Mouse (Mus musculus): ENCODE measurements around the gene Cryzl1. TPM values are rescaled to one million over a fixed set of nuclear protein-coding genes. Genes with fewer than 3 reads are reported as not detected.

Cryzl1 gene
- polyA plus RNA-seq (2015; fragmentation: Nextera tagmentation; extraction: Ambion mirVana), result 111 and 118 TPM in 2 replicates

GRCm38 (mm10) chr16:91728123-91729065, at the start of gene Cryzl1:
TSS of gene Cryzl1 (minus strand) at chr16:91728975.
- peak within 1 kb of the TSS; percentile 98 for H3K9ac ChIP-seq (replicated peaks)
- H3K4me2 ChIP-seq (replicated peaks), result peak within 1 kb of the TSS; percentile 68
- 2% methylated on average over 45 of the region's 46 CpGs for WGBS
- H3K36me3 ChIP-seq, result peaks cover 10% of the 10 kb centered on the region; the same call in 1 of the 2 replicates
- no peaks in the 10 kb centered on the region for H3K27me3 ChIP-seq
- H3K4me1 ChIP-seq, result peaks cover 46% of the 10 kb centered on the region
- no peaks in the 10 kb centered on the region for H3K9me3 ChIP-seq
- ATAC-seq (replicated peaks), result peak; percentile 95
- H3K4me3 ChIP-seq, result peak within 1 kb of the TSS; percentile 99
- H3K27ac ChIP-seq (replicated peaks), result peak within 1 kb of the TSS; percentile 98

GRCm38 (mm10) chr16:91772586-91772985, 43.8 kb upstream of the Cryzl1 start:
- Histone ChIP-seq H3K4me3 (no peak overlapping the region), H3K36me3 (no peaks in the 10 kb centered on the region), H3K27ac (replicated peaks) (0 out of 2 replicates have a peak overlapping the region, but pooled peaks have one; percentile 7), H3K27me3 (no peaks in the 10 kb centered on the region), H3K9ac (replicated peaks) (no peak overlapping the region), H3K9me3 (no peaks in the 10 kb centered on the region), H3K4me2 (replicated peaks) (no peak overlapping the region), H3K4me1 (peaks cover 32% of the 10 kb centered on the region)
- WGBS, result 85% methylated on average over 7 of the region's 7 CpGs
- no peak for ATAC-seq (replicated peaks)

GRCm38 (mm10) chr16:91771334-91771733, 42.6 kb upstream of the Cryzl1 start:
- peak overlapping the region; percentile 58 for H3K27ac ChIP-seq (replicated peaks)
- H3K4me3 ChIP-seq, result no peak overlapping the region
- no peak overlapping the region for H3K9ac ChIP-seq (replicated peaks)
- no peaks in the 10 kb centered on the region for H3K36me3 ChIP-seq
- no peaks in the 10 kb centered on the region for H3K27me3 ChIP-seq
- H3K9me3 ChIP-seq, result no peaks in the 10 kb centered on the region
- peaks cover 45% of the 10 kb centered on the region for H3K4me1 ChIP-seq
- WGBS, result 69% methylated on average over 6 of the region's 6 CpGs
- peak; percentile 35; the same call in 1 of the 2 replicates for ATAC-seq (replicated peaks)
- no peak overlapping the region for H3K4me2 ChIP-seq (replicated peaks)

DNA sequence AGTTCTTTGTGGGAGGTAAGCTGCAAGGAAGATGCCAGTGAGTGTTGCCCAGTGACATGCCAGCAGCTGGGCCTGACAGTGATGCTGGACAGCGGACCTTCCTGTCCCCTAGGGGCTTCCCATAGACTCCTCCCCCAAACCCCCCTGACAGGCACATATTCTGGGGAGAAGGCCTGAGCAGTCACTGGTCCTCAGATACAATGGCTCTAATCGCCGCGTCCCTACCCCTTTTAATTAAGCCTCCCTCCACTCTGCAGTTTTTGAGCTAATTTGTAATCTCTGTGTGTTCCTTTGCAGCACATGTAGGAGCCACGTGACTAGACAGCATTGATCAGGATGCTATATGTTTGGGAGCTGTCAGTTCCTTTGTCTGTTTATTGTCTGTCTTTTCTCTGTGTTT, 41.9 kb upstream of the Cryzl1 start:
- Histone ChIP-seq H3K9me3 (no peaks in the 10 kb centered on the region), H3K36me3 (no peaks in the 10 kb centered on the region), H3K27ac (replicated peaks) (peak overlapping the region; percentile 58), H3K9ac (replicated peaks) (no peak overlapping the region), H3K4me2 (replicated peaks) (0 out of 2 replicates have a peak overlapping the region, but pooled peaks have one; percentile 6), H3K4me3 (no peak overlapping the region), H3K27me3 (no peaks in the 10 kb centered on the region), H3K4me1 (peaks cover 47% of the 10 kb centered on the region)
- peak; percentile 73 for ATAC-seq (replicated peaks)
- WGBS, result 2% methylated on average over 5 of the region's 5 CpGs

DNA sequence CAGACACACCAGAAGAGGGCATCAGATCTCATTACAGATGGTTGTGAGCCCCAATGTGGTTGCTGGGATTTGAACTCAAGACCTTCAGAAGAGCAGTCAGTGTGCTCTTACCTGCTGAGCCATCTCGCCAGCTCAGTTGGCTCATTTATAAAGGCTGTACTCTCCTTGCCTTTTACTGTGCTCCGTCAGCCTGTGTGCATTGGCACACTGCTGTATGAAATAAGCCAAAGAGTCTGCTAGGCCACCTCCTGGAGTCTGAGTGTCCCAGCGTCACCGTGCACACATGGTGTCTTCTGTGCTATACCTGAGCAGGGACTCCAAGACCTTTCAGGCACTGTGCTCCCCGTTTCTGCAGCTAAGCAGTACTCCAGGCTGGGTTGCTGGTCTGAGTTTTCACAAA, 41.1 kb upstream of the Cryzl1 start:
- H3K4me2 ChIP-seq (replicated peaks), result no peak overlapping the region
- ATAC-seq (replicated peaks), result no peak
- H3K36me3 ChIP-seq, result no peaks in the 10 kb centered on the region
- H3K9ac ChIP-seq (replicated peaks), result no peak overlapping the region
- WGBS, result 59% methylated on average over 5 of the region's 5 CpGs
- no peaks in the 10 kb centered on the region for H3K27me3 ChIP-seq
- H3K27ac ChIP-seq (replicated peaks), result peak overlapping the region; percentile 58
- no peaks in the 10 kb centered on the region for H3K9me3 ChIP-seq
- peaks cover 51% of the 10 kb centered on the region for H3K4me1 ChIP-seq
- no peak overlapping the region for H3K4me3 ChIP-seq

DNA sequence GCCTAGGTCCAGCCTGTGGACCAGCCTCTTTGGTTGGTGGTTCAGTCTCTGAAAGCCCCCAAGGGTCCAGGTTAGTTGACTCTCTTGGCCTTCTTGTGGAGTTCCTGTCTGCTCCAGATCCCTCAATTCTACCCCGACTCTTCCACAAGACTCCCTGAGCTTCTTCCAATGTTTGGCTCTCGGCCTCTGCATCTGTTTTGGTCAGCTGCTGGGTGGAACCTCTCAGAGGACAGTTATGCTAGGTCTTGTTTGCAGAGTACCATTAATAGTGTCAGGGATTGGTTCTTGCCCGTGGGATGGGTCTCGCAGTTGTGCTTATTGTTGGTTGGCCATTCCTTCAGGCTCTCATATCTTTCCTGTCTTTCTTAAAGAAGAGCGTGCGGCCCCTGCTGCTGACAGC, 39.8 kb upstream of the Cryzl1 start:
- Histone ChIP-seq H3K9ac (replicated peaks) (no peak overlapping the region), H3K36me3 (no peaks in the 10 kb centered on the region), H3K27ac (replicated peaks) (no peak overlapping the region), H3K4me3 (no peak overlapping the region), H3K4me1 (peaks cover 62% of the 10 kb centered on the region), H3K4me2 (replicated peaks) (no peak overlapping the region), H3K27me3 (no peaks in the 10 kb centered on the region), H3K9me3 (no peaks in the 10 kb centered on the region)
- 93% methylated on average over 6 of the region's 6 CpGs for WGBS
- no peak for ATAC-seq (replicated peaks)

- no peaks in the 10 kb centered on the region for H3K9me3 ChIP-seq
- no peaks in the 10 kb centered on the region for H3K27me3 ChIP-seq
- H3K36me3 ChIP-seq, result no peaks in the 10 kb centered on the region
- ATAC-seq (replicated peaks), result no peak
- H3K27ac ChIP-seq (replicated peaks), result no peak overlapping the region
- no peak overlapping the region for H3K9ac ChIP-seq (replicated peaks)
- no peak overlapping the region for H3K4me2 ChIP-seq (replicated peaks)
- no peak overlapping the region for H3K4me3 ChIP-seq
- WGBS, result 79% methylated on average over 11 of the region's 11 CpGs
- H3K4me1 ChIP-seq, result peaks cover 69% of the 10 kb centered on the region
Observed at GRCm38 (mm10) chr16:91767165-91767701, 38.5 kb upstream of the Cryzl1 start.

- Histone ChIP-seq H3K9ac (replicated peaks) (no peak overlapping the region), H3K27ac (replicated peaks) (no peak overlapping the region), H3K4me2 (replicated peaks) (no peak overlapping the region), H3K9me3 (no peaks in the 10 kb centered on the region), H3K4me1 (peaks cover 68% of the 10 kb centered on the region), H3K36me3 (no peaks in the 10 kb centered on the region), H3K4me3 (no peak overlapping the region), H3K27me3 (no peaks in the 10 kb centered on the region)
- no peak for ATAC-seq (replicated peaks)
- WGBS, result 81% methylated on average over 15 of the region's 15 CpGs
Observed at GRCm38 (mm10) chr16:91765816-91766210, 37.0 kb upstream of the Cryzl1 start.

- no peak for ATAC-seq (replicated peaks)
- Histone ChIP-seq H3K36me3 (no peaks in the 10 kb centered on the region), H3K4me3 (no peak overlapping the region), H3K27me3 (no peaks in the 10 kb centered on the region), H3K9ac (replicated peaks) (no peak overlapping the region), H3K4me1 (peaks cover 66% of the 10 kb centered on the region), H3K4me2 (replicated peaks) (no peak overlapping the region), H3K9me3 (no peaks in the 10 kb centered on the region), H3K27ac (replicated peaks) (no peak overlapping the region)
- WGBS, result 85% methylated on average over 15 of the region's 15 CpGs
Observed at GRCm38 (mm10) chr16:91765121-91765815, 36.5 kb upstream of the Cryzl1 start.

GRCm38 (mm10) chr16:91764414-91764813, 35.6 kb upstream of the Cryzl1 start:
- 67% methylated on average over 6 of the region's 6 CpGs for WGBS

DNA sequence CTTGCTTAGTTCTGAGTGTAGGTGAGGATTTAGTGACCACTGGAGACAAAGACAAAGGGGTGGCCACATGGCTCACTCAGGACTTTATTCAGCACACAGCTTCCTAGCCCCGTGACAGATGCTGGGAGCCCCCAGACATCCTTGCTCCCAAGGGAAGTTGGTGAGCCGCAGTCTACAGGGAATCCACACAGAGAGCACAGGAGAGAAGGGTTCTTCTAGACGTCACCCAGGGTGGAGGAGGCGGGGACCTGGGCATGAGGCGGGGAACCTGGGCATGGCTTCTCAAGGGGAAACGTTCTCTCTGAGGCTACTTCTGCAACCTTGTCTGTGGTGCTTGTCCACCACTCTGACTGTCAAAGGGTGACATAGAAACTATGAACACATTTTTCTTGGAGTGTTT, 35.2 kb upstream of the Cryzl1 start:
- Histone ChIP-seq H3K4me3 (no peak overlapping the region), H3K27me3 (no peaks in the 10 kb centered on the region), H3K4me1 (peaks cover 62% of the 10 kb centered on the region), H3K4me2 (replicated peaks) (no peak overlapping the region), H3K36me3 (no peaks in the 10 kb centered on the region), H3K9ac (replicated peaks) (no peak overlapping the region), H3K9me3 (no peaks in the 10 kb centered on the region), H3K27ac (replicated peaks) (0 out of 2 replicates have a peak overlapping the region, but pooled peaks have one; percentile 8)
- ATAC-seq (replicated peaks), result no peak
- 64% methylated on average over 6 of the region's 6 CpGs for WGBS

More at GRCm38 (mm10) chr16:91764414-91764813, 35.6 kb upstream of the Cryzl1 start:
- H3K27me3 ChIP-seq, result no peaks in the 10 kb centered on the region
- no peaks in the 10 kb centered on the region for H3K36me3 ChIP-seq
- no peak overlapping the region for H3K4me2 ChIP-seq (replicated peaks)
- H3K27ac ChIP-seq (replicated peaks), result no peak overlapping the region
- peaks cover 62% of the 10 kb centered on the region for H3K4me1 ChIP-seq
- no peak overlapping the region for H3K9ac ChIP-seq (replicated peaks)
- ATAC-seq (replicated peaks), result no peak
- no peaks in the 10 kb centered on the region for H3K9me3 ChIP-seq
- H3K4me3 ChIP-seq, result no peak overlapping the region

- Histone ChIP-seq H3K36me3 (no peaks in the 10 kb centered on the region), H3K27ac (replicated peaks) (no peak overlapping the region)
- 69% methylated on average over 7 of the region's 7 CpGs for WGBS
Observed at GRCm38 (mm10) chr16:91762476-91762875, 33.7 kb upstream of the Cryzl1 start.

More at GRCm38 (mm10) chr16:91762476-91762875, 33.7 kb upstream of the Cryzl1 start:
- Histone ChIP-seq H3K4me2 (replicated peaks) (no peak overlapping the region), H3K4me1 (peaks cover 61% of the 10 kb centered on the region), H3K27me3 (no peaks in the 10 kb centered on the region), H3K4me3 (no peak overlapping the region), H3K9ac (replicated peaks) (no peak overlapping the region), H3K9me3 (no peaks in the 10 kb centered on the region)
- ATAC-seq (replicated peaks), result no peak
